Mouse (Mus musculus) mesoderm, embryonic 11.5 days (tissue): ENCODE measurements around the gene Tnp2.
"Not testable (repeated sequence)": the region's sequence is repeated elsewhere in the genome, so short reads cannot be mapped to it uniquely, and the experiment has no call there.

ENCODE experiments used
- DNase-seq: peaks from one replicate; pipeline ENCODE4 v3.0.0-alpha.2; 2012; ENCODE audit warnings: low read depth, low spot score

The Tnp2 gene

DNA sequence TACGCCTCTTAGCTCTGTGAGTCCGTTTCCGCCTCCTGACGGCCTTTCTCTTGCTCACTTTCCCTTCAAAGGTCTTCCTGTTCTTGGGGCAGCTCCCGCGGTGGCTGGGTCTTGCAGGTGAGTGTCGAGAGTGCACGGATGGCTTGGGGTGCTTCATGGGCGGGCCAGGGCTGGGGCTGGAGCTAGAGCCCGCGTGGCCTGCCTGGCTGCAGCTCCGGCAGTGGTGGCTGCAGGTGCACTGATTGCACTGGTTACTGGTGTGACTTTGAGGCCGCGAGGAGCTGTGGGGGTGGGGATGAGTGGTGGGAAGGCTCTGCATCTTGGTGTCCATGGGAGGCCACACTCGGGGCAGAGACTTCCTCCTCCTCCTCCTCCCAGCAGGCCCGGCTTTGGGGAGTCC is at the start of gene Tnp2:
TSS of gene Tnp2 (minus strand) at position 390 of the 400 bp plus-strand sequence.
- no peak for DNase-seq

DNA sequence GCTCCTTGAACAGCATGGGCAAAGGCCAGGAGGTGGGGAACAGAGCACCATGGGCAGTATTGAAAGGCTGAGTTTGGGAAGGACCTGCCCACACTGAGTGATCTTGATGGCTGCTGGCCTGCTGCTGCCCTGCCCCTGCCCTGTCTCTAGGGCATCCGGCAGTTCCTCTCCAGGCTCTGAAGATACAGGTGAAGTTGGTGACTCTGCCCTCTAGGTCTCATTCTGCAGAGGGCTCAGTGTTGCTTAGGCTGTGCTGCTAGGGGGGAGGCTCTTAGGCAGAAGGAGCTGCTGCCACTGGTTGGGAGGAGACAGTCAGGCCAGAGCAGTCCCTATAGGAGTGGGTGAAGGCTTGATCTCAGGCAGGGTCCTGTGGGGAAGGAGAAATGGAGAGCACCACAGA is 49.4 kb upstream of the Tnp2 start:
- no peak for DNase-seq

GRCm38 (mm10) chr16:10837250-10837649 is 48.8 kb upstream of the Tnp2 start:
- no peak for DNase-seq

- DNase-seq, result no peak
Observed at GRCm38 (mm10) chr16:10836388-10836787, 47.9 kb upstream of the Tnp2 start.

- DNase-seq, result peak; percentile 88
Observed at GRCm38 (mm10) chr16:10834911-10835587, 46.6 kb upstream of the Tnp2 start, which contains the start of gene Rmi2. TSS of gene Rmi2 (plus strand) at chr16:10835059.

- no peak for DNase-seq
Observed at GRCm38 (mm10) chr16:10834542-10834910, 46.1 kb upstream of the Tnp2 start.

- DNase-seq, result no peak
Observed at GRCm38 (mm10) chr16:10828461-10828805, 40.0 kb upstream of the Tnp2 start.

DNA sequence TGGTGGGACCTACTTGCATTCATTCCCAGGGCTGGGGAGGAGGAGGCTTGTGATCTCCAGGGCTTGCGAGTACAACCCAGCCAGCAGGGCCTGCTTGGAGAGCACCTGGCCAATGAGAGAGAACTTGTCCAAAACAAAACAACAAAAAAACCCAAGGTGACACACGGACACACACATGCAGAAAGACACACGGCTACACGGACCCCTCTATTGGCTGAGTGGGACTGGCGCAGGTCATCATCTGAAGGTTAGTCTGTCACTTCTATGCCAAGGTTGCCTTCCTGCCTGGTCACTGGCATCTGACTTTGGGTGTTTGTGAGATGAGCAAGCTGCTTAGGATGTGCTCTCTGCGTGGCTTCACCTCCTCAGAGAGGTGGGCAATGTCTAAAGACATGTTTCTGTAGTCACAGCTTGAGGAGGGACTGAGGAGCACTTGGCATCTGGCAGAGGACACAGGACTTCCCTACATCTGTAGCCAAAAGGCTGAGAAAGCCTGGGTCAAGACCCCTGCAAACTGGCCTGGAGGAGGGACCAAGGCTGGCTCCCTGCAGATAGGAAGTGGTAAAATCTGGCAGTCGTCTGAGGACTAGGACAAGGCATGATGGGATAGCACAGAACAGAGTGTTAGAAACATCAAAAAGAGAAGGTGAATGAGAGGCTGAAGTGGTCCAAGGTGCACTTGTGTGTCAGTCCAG is 39.5 kb upstream of the Tnp2 start:
- DNase-seq, result no peak

DNA sequence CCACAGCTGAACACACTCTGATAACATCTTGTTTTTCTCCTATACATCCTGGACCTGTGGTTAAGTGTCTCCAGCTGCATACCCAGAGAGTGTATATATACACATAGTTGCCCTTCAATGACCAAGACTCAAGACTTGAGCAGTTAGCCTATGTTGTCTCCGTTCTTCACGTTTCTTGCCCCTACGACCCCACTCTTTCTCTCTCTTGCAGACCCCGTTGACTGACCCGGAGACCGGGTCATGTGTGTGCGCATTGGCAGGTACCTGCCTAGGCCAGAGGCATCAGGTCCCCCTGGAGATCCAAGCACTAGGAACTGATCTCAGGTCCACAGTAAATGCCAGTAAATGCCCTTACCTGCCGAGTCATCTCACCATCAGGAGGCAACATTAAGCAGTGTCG is 38.8 kb upstream of the Tnp2 start:
- no peak for DNase-seq

DNA sequence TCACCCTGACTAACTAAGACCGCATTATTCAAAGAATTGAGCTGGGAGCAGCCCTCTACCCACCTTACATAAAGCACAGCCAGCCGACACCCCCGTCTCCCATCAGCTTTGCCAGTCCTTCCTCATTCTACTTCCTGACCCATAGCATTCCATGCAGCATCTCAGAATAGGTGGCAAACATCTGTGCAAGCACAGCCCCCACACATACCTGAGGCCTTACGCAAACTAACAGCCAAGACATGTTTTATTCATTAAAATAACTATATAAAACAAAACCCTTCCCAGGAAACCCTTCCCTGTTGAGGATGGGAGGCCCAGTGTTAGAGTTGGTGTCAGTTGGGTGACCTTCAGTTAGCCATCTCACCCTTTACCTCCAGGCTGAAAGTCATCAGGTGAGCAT is 37.4 kb upstream of the Tnp2 start:
- no peak for DNase-seq

DNA sequence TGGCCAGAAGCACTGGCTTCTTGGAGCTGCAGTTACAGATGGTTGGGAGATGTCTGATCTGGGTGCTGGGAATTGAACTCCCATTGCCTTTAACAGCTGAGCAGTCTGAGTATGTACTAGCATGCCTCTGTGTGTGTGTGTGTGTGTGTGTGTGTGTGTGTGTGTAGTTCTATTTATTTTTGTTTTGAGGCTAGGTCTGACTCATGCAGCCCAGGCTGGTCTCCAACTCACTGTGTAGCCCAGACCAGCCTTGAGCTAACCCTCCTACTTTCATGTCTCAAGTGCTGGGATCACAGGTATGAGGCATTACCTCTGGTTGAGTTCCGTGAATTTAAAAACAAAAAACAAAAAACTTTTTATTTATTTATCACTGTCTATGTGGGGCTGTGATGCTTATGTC is 36.1 kb upstream of the Tnp2 start:
- no peak for DNase-seq

DNA sequence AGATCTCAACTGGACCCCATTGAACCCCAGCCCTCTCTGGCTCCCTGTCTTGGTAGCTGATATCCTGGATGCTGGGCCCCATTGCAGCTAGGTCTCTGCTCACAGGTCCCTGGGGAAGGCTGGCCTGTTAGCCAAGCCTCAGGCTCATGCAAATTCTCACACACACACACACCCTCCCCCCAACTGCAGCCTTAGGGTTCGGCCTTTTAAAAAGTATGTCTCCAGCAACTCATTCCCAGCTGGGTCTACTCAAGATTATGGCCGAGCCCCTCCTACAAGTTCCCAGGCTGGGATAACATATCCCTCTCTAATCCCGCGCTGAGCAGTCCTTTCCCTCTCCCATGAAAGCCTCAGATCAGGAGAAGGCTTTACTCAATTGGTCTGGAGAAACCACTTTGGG is 32.9 kb upstream of the Tnp2 start:
- DNase-seq, result no peak

- DNase-seq, result no peak
Observed at GRCm38 (mm10) chr16:10819966-10820365, 31.5 kb upstream of the Tnp2 start.

- DNase-seq, result no peak
Observed at GRCm38 (mm10) chr16:10818579-10819135, 30.2 kb upstream of the Tnp2 start.

DNA sequence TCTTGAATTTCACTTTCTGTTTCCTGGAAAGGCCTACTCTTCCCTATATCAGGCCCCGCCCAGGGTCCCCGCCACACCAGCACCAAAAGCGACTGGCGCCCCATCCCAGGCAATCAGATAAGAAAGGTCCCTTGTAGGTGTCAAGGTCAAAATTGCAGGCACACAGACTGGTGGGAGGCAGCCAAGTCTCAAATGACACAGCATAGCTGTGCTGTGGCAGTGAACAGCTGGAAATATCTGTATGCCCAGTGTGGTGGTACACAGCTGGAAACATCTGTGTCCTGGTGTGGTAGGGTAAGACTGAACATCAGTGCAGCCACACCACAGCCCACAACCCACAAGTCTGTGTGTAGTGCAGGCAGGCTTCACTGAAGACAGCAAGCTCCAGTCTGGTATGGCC is 26.4 kb upstream of the Tnp2 start:
- no peak for DNase-seq

- no peak for DNase-seq
Observed at GRCm38 (mm10) chr16:10813726-10814125, 25.3 kb upstream of the Tnp2 start.

GRCm38 (mm10) chr16:10812865-10813371 is 24.5 kb upstream of the Tnp2 start, which contains the start of gene Gm11172:
TSS of gene Gm11172 (plus strand) at chr16:10812915.
- no peak for DNase-seq

DNA sequence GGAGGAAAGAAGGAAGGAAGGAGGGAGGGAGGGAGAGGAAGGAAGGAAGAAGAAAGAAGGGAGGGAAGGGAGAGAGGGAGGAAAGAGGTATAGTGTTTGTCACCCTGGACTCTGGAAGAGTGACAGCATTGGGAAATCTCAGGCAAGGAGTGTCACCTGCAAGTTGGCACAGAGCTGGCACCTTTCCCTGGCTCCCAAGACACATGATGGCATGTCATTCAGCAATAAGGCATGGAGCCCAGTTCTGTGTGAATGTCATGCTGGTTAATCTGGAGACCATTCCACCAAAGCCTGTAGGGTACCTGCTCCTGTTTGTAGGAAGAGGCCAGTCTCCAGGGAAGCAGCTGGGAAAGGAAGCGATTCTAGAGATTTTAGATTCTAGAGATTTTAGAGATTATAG is 21.9 kb upstream of the Tnp2 start:
- no peak for DNase-seq

GRCm38 (mm10) chr16:10805789-10806527 is 17.5 kb upstream of the Tnp2 start, which contains the start of gene Prm1:
TSS of gene Prm1 (minus strand) at chr16:10805839.
- DNase-seq, result no peak

GRCm38 (mm10) chr16:10802420-10802819 is 14.0 kb upstream of the Tnp2 start:
- not testable (repeated sequence) for DNase-seq

DNA sequence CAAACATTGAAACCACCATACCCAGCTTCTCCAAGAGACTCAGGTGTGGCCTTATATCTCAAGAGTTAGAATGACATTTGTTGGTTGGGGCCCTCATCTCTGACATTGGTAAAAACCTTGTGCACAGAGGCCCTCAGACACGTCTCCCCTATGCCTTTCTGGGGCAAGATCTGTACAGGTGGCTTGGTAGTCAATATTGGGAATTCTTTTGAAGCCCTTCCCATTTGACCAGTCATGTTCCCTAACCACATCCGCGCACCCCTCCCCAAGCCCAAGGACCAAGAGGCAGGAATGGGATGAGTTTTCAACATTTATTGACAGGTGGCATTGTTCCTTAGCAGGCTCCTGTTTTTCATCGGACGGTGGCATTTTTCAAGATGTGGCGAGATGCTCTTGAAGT is 7.6 kb upstream of the Tnp2 start, which contains the start of gene Prm2:
TSS of gene Prm2 (minus strand) at position 101 of the 400 bp plus-strand sequence.
- no peak for DNase-seq

DNA sequence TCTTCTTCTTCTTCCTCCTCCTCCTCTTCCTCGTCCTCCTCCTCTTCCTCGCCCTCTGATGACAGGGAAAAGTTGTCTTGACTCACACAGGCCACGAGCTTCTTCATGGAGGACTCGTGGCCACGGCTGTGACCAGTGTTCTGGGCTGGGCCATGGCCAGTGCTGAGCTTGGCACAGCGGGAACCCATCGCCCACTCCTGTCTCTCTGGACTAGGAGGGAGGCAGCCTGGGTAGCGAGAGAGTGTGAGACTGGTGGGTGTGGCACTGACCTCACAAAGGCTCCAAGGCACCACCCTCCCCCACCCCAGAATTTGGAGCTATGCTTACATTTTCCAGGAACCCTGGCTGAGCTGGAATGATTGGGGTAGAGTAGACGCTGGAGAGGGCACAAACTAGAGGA is 2.2 kb upstream of the Tnp2 start, which contains the start of gene Prm3:
TSS of gene Prm3 (minus strand) at position 213 of the 400 bp plus-strand sequence.
- DNase-seq, result no peak
